Mouse (Mus musculus): ENCODE data around the gene Nkain1. TPM values are rescaled to one million over a fixed set of nuclear protein-coding genes. Genes with fewer than 3 reads are reported as not detected.

Nkain1 gene
- polyA plus RNA-seq, 1 experiment = 36.9 TPM

DNA sequence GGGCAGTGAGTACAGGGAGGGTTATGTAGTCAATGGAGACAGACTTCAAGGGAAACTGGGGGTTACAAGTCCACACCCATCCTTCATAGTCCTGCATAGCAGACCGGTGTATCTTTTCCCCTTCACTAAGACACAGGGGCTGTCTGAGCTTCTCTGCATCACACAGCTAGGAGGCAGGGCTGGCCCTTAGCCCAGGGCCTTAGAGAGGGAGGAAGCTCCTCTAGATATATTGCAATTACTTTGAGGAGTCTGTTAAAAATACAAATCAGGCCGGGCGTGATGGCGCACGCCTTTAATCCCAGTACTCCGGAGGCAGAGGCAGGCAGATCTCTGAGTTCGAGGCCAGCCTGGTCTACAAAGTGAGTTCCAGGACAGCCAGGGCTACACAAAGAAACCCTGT lies 36.6 kb downstream of the Nkain1 start:
- Histone ChIP-seq H3ac (ENCODE audit: control insufficient read depth, insufficient read length, low read depth) (no peak overlapping the region), H3K79me2 (ENCODE audit: control insufficient read depth, insufficient read depth) (no peaks in the 10 kb centered on the region), H3K36me3 (ENCODE audit: control insufficient read depth, insufficient read depth) (no peaks in the 10 kb centered on the region), H3K79me3 (ENCODE audit: low read depth) (no peaks in the 10 kb centered on the region), H3K27me3 (ENCODE audit: control insufficient read depth, insufficient read depth, insufficient read length) (no peaks in the 10 kb centered on the region), H3K4me3 (ENCODE audit: insufficient read depth, poor library complexity, severe bottlenecking) (no peak overlapping the region)
- TF ChIP-seq MAX (IDR thresholded peaks at IDR 0.05) = no peak
- no peak for TF ChIP-seq USF1 (IDR thresholded peaks at IDR 0.05; ENCODE audit: low read depth)
- no peak for TF ChIP-seq CEBPB (IDR thresholded peaks at IDR 0.05; ENCODE audit: low read depth)
- TF ChIP-seq MYOG (IDR thresholded peaks at IDR 0.05; ENCODE audit: control insufficient read depth, extremely low read depth, insufficient read length) = no peak
- no peak for TF ChIP-seq CTCF (IDR thresholded peaks at IDR 0.05; ENCODE audit: control insufficient read depth, insufficient read depth, insufficient read length)
- TF ChIP-seq MYOD1 (IDR thresholded peaks at IDR 0.05; ENCODE audit: control insufficient read depth, insufficient read length, low read depth) = no peak
- no peak for TF ChIP-seq FOSL1 (IDR thresholded peaks at IDR 0.05; ENCODE audit: insufficient read depth, low read length, poor library complexity, severe bottlenecking)

DNA sequence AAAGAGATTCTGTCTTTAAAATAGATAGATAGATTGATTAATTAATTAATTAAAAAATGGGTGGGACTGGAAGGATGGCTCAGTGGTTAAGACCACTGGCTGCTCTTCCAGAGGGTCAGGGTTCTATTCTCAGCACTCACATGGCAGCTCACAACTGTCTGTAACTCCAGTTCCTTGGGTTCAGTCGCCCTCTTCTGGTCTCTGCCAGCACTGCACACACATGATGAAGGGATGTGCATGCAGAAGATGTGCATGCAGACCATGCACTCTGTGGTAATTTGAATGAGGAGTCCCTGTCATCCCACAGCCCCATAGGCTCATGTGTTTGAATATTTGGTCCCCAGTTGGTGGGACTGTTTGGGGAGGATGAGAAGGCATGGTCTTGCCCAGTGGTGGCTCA lies 38.2 kb downstream of the Nkain1 start:
- no peak overlapping the region for H3K4me3 ChIP-seq (ENCODE audit: insufficient read depth, poor library complexity, severe bottlenecking)

DNA sequence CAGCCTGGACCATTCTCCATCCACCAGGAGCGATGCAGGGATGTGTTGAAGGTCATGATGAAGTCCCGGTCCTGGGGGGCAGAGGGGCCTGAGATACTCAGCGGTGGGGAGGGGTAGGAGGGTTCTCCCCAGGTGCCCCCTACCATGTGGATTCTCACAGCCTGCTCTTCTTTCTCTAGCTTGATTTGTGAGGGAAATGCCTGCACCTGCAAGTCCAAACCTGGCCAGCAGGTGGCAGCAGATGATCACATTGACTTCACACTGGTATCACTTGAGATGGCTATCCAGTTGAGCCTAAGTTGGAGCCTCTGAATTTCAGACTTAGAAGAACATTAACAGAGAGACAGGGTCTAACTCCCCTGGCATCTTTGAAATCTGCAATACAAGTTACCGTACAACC lies 40.0 kb downstream of the Nkain1 start:
- Histone ChIP-seq H3K36me3 (ENCODE audit: control insufficient read depth, insufficient read depth) (no peaks in the 10 kb centered on the region), H3K79me3 (ENCODE audit: low read depth) (no peaks in the 10 kb centered on the region)
- TF ChIP-seq USF1 (IDR thresholded peaks at IDR 0.05; ENCODE audit: low read depth) (no peak), CTCF (IDR thresholded peaks at IDR 0.05; ENCODE audit: control insufficient read depth, insufficient read depth, insufficient read length) (peak; percentile 72)

More for the DNA sequence above, 38.2 kb downstream of the Nkain1 start:
- Histone ChIP-seq H3K79me3 (ENCODE audit: low read depth) (no peaks in the 10 kb centered on the region), H3K36me3 (ENCODE audit: control insufficient read depth, insufficient read depth) (no peaks in the 10 kb centered on the region), H3K27me3 (ENCODE audit: control insufficient read depth, insufficient read depth, insufficient read length) (no peaks in the 10 kb centered on the region), H3K79me2 (ENCODE audit: control insufficient read depth, insufficient read depth) (no peaks in the 10 kb centered on the region), H3ac (ENCODE audit: control insufficient read depth, insufficient read length, low read depth) (no peak overlapping the region)
- TF ChIP-seq CTCF (IDR thresholded peaks at IDR 0.05; ENCODE audit: control insufficient read depth, insufficient read depth, insufficient read length) (no peak), USF1 (IDR thresholded peaks at IDR 0.05; ENCODE audit: low read depth) (no peak), MYOG (IDR thresholded peaks at IDR 0.05; ENCODE audit: control insufficient read depth, extremely low read depth, insufficient read length) (no peak), MAX (IDR thresholded peaks at IDR 0.05) (no peak), MYOD1 (IDR thresholded peaks at IDR 0.05; ENCODE audit: control insufficient read depth, insufficient read length, low read depth) (no peak), CEBPB (IDR thresholded peaks at IDR 0.05; ENCODE audit: low read depth) (no peak), FOSL1 (IDR thresholded peaks at IDR 0.05; ENCODE audit: insufficient read depth, low read length, poor library complexity, severe bottlenecking) (no peak)

DNA sequence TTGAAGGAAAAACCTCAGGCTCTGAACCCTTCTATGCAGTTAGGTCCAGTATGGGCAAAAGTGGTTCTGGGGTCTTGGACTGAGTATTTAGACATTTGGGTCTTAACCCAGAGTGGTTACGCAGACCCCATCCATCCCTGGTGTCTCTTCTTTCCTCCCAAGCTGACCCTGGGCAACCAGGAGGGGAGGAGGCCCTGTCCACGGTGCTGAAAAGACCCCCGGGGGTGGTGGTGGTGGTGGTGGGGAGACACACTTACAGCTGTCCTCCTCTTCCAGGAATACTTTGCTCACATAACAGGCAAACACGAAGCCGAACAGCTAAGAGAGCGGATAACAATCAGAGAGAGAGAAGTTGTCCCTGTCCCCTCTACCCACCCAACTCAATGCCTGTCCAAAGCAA lies 41.6 kb downstream of the Nkain1 start:
- no peak overlapping the region for H3ac ChIP-seq (ENCODE audit: control insufficient read depth, insufficient read length, low read depth)
- H3K79me2 ChIP-seq (ENCODE audit: control insufficient read depth, insufficient read depth) = no peaks in the 10 kb centered on the region
- no peaks in the 10 kb centered on the region for H3K27me3 ChIP-seq (ENCODE audit: control insufficient read depth, insufficient read depth, insufficient read length)
- no peak for TF ChIP-seq CEBPB (IDR thresholded peaks at IDR 0.05; ENCODE audit: low read depth)
- TF ChIP-seq MYOD1 (IDR thresholded peaks at IDR 0.05; ENCODE audit: control insufficient read depth, insufficient read length, low read depth) = no peak
- no peak for TF ChIP-seq MAX (IDR thresholded peaks at IDR 0.05)
- no peak for TF ChIP-seq CTCF (IDR thresholded peaks at IDR 0.05; ENCODE audit: control insufficient read depth, insufficient read depth, insufficient read length)
- no peak for TF ChIP-seq MYOG (IDR thresholded peaks at IDR 0.05; ENCODE audit: control insufficient read depth, extremely low read depth, insufficient read length)
- TF ChIP-seq USF1 (IDR thresholded peaks at IDR 0.05; ENCODE audit: low read depth) = no peak
- TF ChIP-seq FOSL1 (IDR thresholded peaks at IDR 0.05; ENCODE audit: insufficient read depth, low read length, poor library complexity, severe bottlenecking) = no peak
- H3K36me3 ChIP-seq (ENCODE audit: control insufficient read depth, insufficient read depth) = no peaks in the 10 kb centered on the region
- no peaks in the 10 kb centered on the region for H3K79me3 ChIP-seq (ENCODE audit: low read depth)
- no peak overlapping the region for H3K4me3 ChIP-seq (ENCODE audit: insufficient read depth, poor library complexity, severe bottlenecking)

More for the DNA sequence above, 40.0 kb downstream of the Nkain1 start:
- no peak overlapping the region for H3K4me3 ChIP-seq (ENCODE audit: insufficient read depth, poor library complexity, severe bottlenecking)
- no peaks in the 10 kb centered on the region for H3K27me3 ChIP-seq (ENCODE audit: control insufficient read depth, insufficient read depth, insufficient read length)
- H3ac ChIP-seq (ENCODE audit: control insufficient read depth, insufficient read length, low read depth) = no peak overlapping the region
- H3K79me2 ChIP-seq (ENCODE audit: control insufficient read depth, insufficient read depth) = no peaks in the 10 kb centered on the region

DNA sequence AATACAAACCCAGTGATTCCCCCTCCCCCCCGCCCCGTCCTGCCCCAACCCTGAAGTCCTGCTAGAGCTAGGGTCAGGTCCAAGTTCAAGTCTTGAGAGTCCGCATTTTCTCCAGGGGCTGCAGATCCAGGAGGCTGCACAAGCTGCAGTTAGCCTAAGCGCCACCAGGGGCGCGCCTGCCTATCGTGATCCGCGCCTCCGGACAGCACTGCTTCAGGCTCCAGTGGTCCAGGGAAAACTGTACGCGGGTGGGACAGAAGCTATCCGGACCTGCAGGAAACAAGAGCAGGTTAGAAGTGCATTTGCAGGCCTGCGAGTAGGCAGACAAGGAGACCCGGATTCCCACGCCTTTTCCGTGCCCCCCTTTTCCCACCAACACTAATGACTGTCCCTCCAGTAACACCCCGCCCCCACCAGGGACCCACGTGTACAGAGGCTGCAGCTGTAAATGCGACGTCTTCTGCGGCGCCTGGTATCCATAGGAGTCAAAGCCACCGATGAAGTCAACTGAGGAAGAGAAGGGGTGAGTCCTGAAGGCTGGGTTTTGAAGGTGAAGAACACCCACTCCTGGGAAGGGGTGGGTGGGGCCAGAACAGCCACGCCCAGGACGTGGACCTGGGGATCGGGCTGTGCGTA lies 42.2 kb downstream of the Nkain1 start:
- no peaks in the 10 kb centered on the region for H3K79me2 ChIP-seq (ENCODE audit: control insufficient read depth, insufficient read depth)
- no peak overlapping the region for H3ac ChIP-seq (ENCODE audit: control insufficient read depth, insufficient read length, low read depth)
- no peak overlapping the region for H3K4me3 ChIP-seq (ENCODE audit: insufficient read depth, poor library complexity, severe bottlenecking)
- TF ChIP-seq USF1 (IDR thresholded peaks at IDR 0.05; ENCODE audit: low read depth) (no peak), CTCF (IDR thresholded peaks at IDR 0.05; ENCODE audit: control insufficient read depth, insufficient read depth, insufficient read length) (peak; percentile 80), MYOD1 (IDR thresholded peaks at IDR 0.05; ENCODE audit: control insufficient read depth, insufficient read length, low read depth) (no peak), CEBPB (IDR thresholded peaks at IDR 0.05; ENCODE audit: low read depth) (no peak), FOSL1 (IDR thresholded peaks at IDR 0.05; ENCODE audit: insufficient read depth, low read length, poor library complexity, severe bottlenecking) (no peak)
- no peaks in the 10 kb centered on the region for H3K79me3 ChIP-seq (ENCODE audit: low read depth)
- H3K27me3 ChIP-seq (ENCODE audit: control insufficient read depth, insufficient read depth, insufficient read length) = no peaks in the 10 kb centered on the region
- no peaks in the 10 kb centered on the region for H3K36me3 ChIP-seq (ENCODE audit: control insufficient read depth, insufficient read depth)

DNA sequence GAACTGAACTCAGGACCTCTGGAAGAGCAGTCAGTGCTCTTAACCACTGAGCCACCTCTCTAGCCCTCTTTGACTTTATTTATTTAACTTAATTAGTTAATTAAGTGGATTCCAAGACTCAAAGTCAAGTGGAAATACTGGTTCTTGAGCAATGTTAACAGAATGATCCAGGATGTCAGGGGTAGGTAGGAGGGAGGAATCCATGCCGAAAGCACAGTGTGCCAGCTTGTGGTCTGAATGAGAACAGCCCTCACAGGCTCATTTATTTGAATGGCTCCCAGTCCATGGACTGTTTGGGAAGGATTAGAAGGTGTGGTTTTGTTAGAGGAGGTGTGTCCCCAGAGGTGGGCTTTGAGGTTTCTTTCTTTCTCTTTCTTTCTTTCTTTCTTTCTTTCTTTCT lies 46.2 kb downstream of the Nkain1 start:
- no peaks in the 10 kb centered on the region for H3K79me2 ChIP-seq (ENCODE audit: control insufficient read depth, insufficient read depth)
- H3K36me3 ChIP-seq (ENCODE audit: control insufficient read depth, insufficient read depth) = no peaks in the 10 kb centered on the region
- no peaks in the 10 kb centered on the region for H3K79me3 ChIP-seq (ENCODE audit: low read depth)
- no peak overlapping the region for H3K4me3 ChIP-seq (ENCODE audit: insufficient read depth, poor library complexity, severe bottlenecking)
- no peaks in the 10 kb centered on the region for H3K27me3 ChIP-seq (ENCODE audit: control insufficient read depth, insufficient read depth, insufficient read length)
- no peak for TF ChIP-seq MYOG (IDR thresholded peaks at IDR 0.05; ENCODE audit: control insufficient read depth, extremely low read depth, insufficient read length)
- no peak for TF ChIP-seq MAX (IDR thresholded peaks at IDR 0.05)
- no peak for TF ChIP-seq USF1 (IDR thresholded peaks at IDR 0.05; ENCODE audit: low read depth)
- no peak for TF ChIP-seq MYOD1 (IDR thresholded peaks at IDR 0.05; ENCODE audit: control insufficient read depth, insufficient read length, low read depth)
- no peak for TF ChIP-seq CEBPB (IDR thresholded peaks at IDR 0.05; ENCODE audit: low read depth)
- TF ChIP-seq FOSL1 (IDR thresholded peaks at IDR 0.05; ENCODE audit: insufficient read depth, low read length, poor library complexity, severe bottlenecking) = no peak
- H3ac ChIP-seq (ENCODE audit: control insufficient read depth, insufficient read length, low read depth) = no peak overlapping the region
